Mouse (Mus musculus) left cerebral cortex, adult 6 months (tissue): ENCODE data around the gene Ostf1. TPM values are rescaled to one million over a fixed set of nuclear protein-coding genes. Genes with fewer than 3 reads are reported as not detected.

ENCODE experiments used
- long read RNA-seq, 2 experiments: library from polyadenylated mRNA; unstranded; transcript quantifications; one replicate each; pipeline ENCODE4 v2.0.0; 2019 to 2020
- polyA plus RNA-seq: library from polyadenylated mRNA; unstranded; fragments of <200 nt; fragmentation: Nextera tagmentation; gene quantifications from 2 replicates; pipeline ENCODE4 v1.2.3, GENCODE M21; 2021

Ostf1 gene
- 41.7 and 45.2 TPM in 2 replicates for polyA plus RNA-seq
- long read RNA-seq, experiment 1, transcript Ostf1-201 (10 exons, 2,726 nt): major isoform, 87 of 92 reads
- long read RNA-seq, experiment 1, partial matches to known transcripts: 0 of 92 reads
- long read RNA-seq, experiment 1, other reads (novel, unspliced or antisense): 3 of 92 reads
- long read RNA-seq, experiment 2, transcript Ostf1-201 (10 exons, 2,726 nt): major isoform, 49 of 52 reads
- long read RNA-seq, experiment 2, partial matches to known transcripts: 3 of 52 reads
- long read RNA-seq, experiment 2, other reads (novel, unspliced or antisense): 0 of 52 reads

GRCm38 (mm10) chr19:18631644-18632219 is at the start of gene Ostf1, which contains the start of gene Nmrk1:
Gene Ostf1 (minus strand): TSS chr19:18631823.
Gene Nmrk1 (plus strand): TSS chr19:18631950.

GRCm38 (mm10) chr19:18670608-18671007 is 39.0 kb upstream of the Ostf1 start, which contains the start of gene Carnmt1:
Gene Carnmt1 (plus strand): TSS chr19:18670764.

Other genes starting within 250 kb of the Ostf1 start
- gene Nmrk1, start 127 bp upstream of the Ostf1 start, polyA plus RNA-seq: 4.4 and 4.6 TPM in 2 replicates
- 3.3 and 8.4 TPM in 2 replicates for gene Carnmt1, start 38.9 kb upstream of the Ostf1 start, polyA plus RNA-seq
- 26.9 and 38.6 TPM in 2 replicates for gene D030056L22Rik, start 81.4 kb upstream of the Ostf1 start, polyA plus RNA-seq
- gene Trpm6, start 118.2 kb upstream of the Ostf1 start, polyA plus RNA-seq: 0.25 and 0.31 TPM in 2 replicates